Mouse (Mus musculus) liver, embryonic 13.5 days (tissue): ENCODE results near the gene Csk. TPM values are rescaled to one million over a fixed set of nuclear protein-coding genes. Genes with fewer than 3 reads are reported as not detected.

Source experiments
- polyA plus RNA-seq: library from polyadenylated mRNA; unstranded; fragments of >200 nt; fragmentation: Nextera tagmentation; extraction: Ambion mirVana; gene quantifications from 2 replicates; pipeline ENCODE4 v1.2.1, GENCODE M21; 2015

Gene Csk
- polyA plus RNA-seq, 1 experiment from 2014 or later = 20.7 TPM

Other genes starting within 250 kb of the Csk start
- gene Ppcdc, start 213.5 kb downstream of the Csk start, polyA plus RNA-seq = 10.4 and 11.3 TPM in 2 replicates
- 7.2 and 8.2 TPM in 2 replicates for gene Scamp5, start 185.6 kb downstream of the Csk start, polyA plus RNA-seq
- gene Rpp25, start 149.6 kb downstream of the Csk start, polyA plus RNA-seq = 0.59 and 0.77 TPM in 2 replicates
- 412 and 430 TPM in 2 replicates for gene Cox5a, start 132.4 kb downstream of the Csk start, polyA plus RNA-seq
- 7.6 and 8.2 TPM in 2 replicates for gene Fam219b, start 116.1 kb downstream of the Csk start, polyA plus RNA-seq
- 12.3 and 13.2 TPM in 2 replicates for gene Mpi, start 100.9 kb downstream of the Csk start, polyA plus RNA-seq
- gene Scamp2, start 92.7 kb downstream of the Csk start, polyA plus RNA-seq = 26.9 and 27.6 TPM in 2 replicates
- 3.6 and 3.7 TPM in 2 replicates for gene Ulk3, start 64.2 kb downstream of the Csk start, polyA plus RNA-seq
- not detected in 2 replicates for gene Cplx3, start 47.4 kb downstream of the Csk start, polyA plus RNA-seq
- 0.06 TPM in 1 of 2 replicates, not detected in the other for gene Lman1l, start 32.9 kb downstream of the Csk start, polyA plus RNA-seq
- 0.10 TPM in 1 of 2 replicates, not detected in the other for gene Cyp1a2, start 30.1 kb upstream of the Csk start, polyA plus RNA-seq
- gene Cyp1a1, start 34.3 kb upstream of the Csk start, polyA plus RNA-seq = 0.17 and 0.22 TPM in 2 replicates
- 16.7 and 18.4 TPM in 2 replicates for gene Edc3, start 54.9 kb upstream of the Csk start, polyA plus RNA-seq
- 86.2 and 97.4 TPM in 2 replicates for gene Clk3, start 112.2 kb upstream of the Csk start, polyA plus RNA-seq
- 9.7 and 11.7 TPM in 2 replicates for gene Arid3b, start 183.2 kb upstream of the Csk start, polyA plus RNA-seq